10 mouse cellular contexts compared by ENCODE assay signal in the genomic region with DNA sequence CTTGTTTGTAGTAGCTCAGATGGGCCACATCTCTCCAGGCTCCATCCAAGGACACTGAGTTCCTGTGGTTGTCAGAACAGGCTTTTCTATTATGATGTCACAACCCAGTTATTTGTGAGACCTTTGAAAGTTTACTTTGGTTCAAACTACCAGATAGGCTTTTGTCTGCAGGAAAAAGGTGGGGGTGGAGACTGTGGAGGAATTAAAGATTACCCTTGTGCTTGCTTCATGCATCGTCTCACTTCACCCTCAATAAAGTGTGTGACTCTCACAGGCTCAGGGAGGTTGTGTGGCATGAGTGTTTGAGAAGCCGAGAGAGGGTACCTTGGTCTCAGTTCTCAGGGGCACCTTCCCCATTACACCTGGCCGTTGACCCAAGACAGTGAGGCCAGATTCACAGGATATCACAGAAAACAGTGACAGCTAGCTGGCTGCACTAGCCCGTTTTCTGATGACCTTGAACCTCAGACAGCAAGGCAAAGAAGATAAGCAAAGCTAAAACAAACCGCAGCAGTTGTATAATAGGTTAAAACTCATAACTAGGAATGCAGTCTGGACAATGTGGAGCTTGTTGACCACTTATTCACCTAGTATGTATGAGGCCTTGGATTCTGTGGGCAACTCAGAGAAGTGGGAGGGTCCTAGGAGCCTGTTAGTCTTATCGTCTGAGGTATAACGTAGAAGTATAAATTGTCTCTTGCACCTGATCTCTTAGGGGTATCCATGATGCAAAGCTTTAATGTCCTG.
A peak's percentile ranks its signal among the peaks of the same experiment; 100 is the strongest.
DNase-seq lines count a peak whose midpoint lies in the region; ATAC-seq lines count a peak whose summit lies in the region.
"Had no signal": no experiment of that assay in that cellular context is flagged by ENCODE, and none has a peak within 500 bp of the region (broad histone marks: within the 10 kb centered on the region; RNA-seq: fewer than 3 reads in every experiment).

No protein-coding gene starts in this region.

- no peak for DNase-seq in heart, postnatal 14 days
- peak; percentile 78 for DNase-seq in Muller cell, postnatal 12 days (ENCODE audit: inconsistent ontology term)
- no peak for DNase-seq in limb, embryonic 10.5 days (ENCODE audit: low spot score)
- no peak for DNase-seq in left cerebral cortex, postnatal 14 days (ENCODE audit: low spot score in 2 of 2)
- no peak for DNase-seq in cerebellum, postnatal 14 days
- DNase-seq: layer of hippocampus, postnatal 36 days; thymus, adult 2 months had no signal

- peaks cover 31% of the 10 kb centered on the region for H3K4me1 ChIP-seq in heart, embryonic 12.5 days (replicated peaks)
- H3K4me1 ChIP-seq in heart, embryonic 16.5 days (ENCODE audit: control insufficient read depth, insufficient read depth, low read length): peaks cover 11% of the 10 kb centered on the region
- H3K4me1 ChIP-seq in limb, embryonic 10.5 days: peaks cover 17% of the 10 kb centered on the region
- H3K4me1 ChIP-seq in midbrain, embryonic 13.5 days (replicated peaks): 0 out of 2 replicates have a peak, but pooled peaks cover 12% of the 10 kb centered on the region

- H3K27ac ChIP-seq in heart, embryonic 12.5 days (ENCODE audit: poor library complexity, severe bottlenecking): peak overlapping the region; percentile 80
- H3K27ac ChIP-seq in heart, embryonic 16.5 days (ENCODE audit: low read length): peak overlapping the region; percentile 80
- peak overlapping the region; percentile 42; the same call in 1 of the 2 replicates for H3K27ac ChIP-seq in limb, embryonic 10.5 days
- no peak overlapping the region for H3K27ac ChIP-seq in midbrain, embryonic 13.5 days

- H3K9ac ChIP-seq in heart, embryonic 12.5 days: no peak overlapping the region
- no peak overlapping the region for H3K9ac ChIP-seq in heart, embryonic 16.5 days (ENCODE audit: low read length)
- no peak overlapping the region for H3K9ac ChIP-seq in midbrain, embryonic 13.5 days (replicated peaks)

- no peak overlapping the region for H3K4me2 ChIP-seq in heart, embryonic 12.5 days
- H3K4me2 ChIP-seq in heart, embryonic 16.5 days (ENCODE audit: low read depth, low read length): no peak overlapping the region
- no peak overlapping the region for H3K4me2 ChIP-seq in midbrain, embryonic 13.5 days (replicated peaks)

- H3K4me3 ChIP-seq in heart, embryonic 12.5 days: no peak overlapping the region
- no peak overlapping the region for H3K4me3 ChIP-seq in heart, embryonic 16.5 days (ENCODE audit: low read length)
- H3K4me3 ChIP-seq in limb, embryonic 10.5 days: no peak overlapping the region
- H3K4me3 ChIP-seq in midbrain, embryonic 13.5 days (replicated peaks): no peak overlapping the region

- ATAC-seq in heart, embryonic 12.5 days (ENCODE audit: insufficient number of reproducible peaks, low FRiP score): no peak; the same call in 1 of the 2 replicates
- no peak for ATAC-seq in heart, embryonic 16.5 days (replicated peaks; ENCODE audit: extremely low read depth, insufficient read depth, low FRiP score)
- ATAC-seq in midbrain, embryonic 13.5 days: no peak

- H3K9me3 ChIP-seq in heart, embryonic 12.5 days (replicated peaks): no peaks in the 10 kb centered on the region
- no peaks in the 10 kb centered on the region for H3K9me3 ChIP-seq in heart, embryonic 16.5 days (replicated peaks; ENCODE audit: control insufficient read depth, low read length)
- no peaks in the 10 kb centered on the region for H3K9me3 ChIP-seq in limb, embryonic 10.5 days (replicated peaks)
- no peaks in the 10 kb centered on the region for H3K9me3 ChIP-seq in midbrain, embryonic 13.5 days

- intact Hi-C loops in heart, postnatal 14 days (cut with DNase I): no loop called here
- intact Hi-C loops in left cerebral cortex, postnatal 14 days (cut with DNase I): no loop called here

- 38% methylated on average over 7 of the region's 7 CpGs for WGBS in heart, embryonic 12.5 days
- WGBS in heart, embryonic 16.5 days: 40% methylated on average over 7 of the region's 7 CpGs
- 87% methylated on average over 7 of the region's 7 CpGs for WGBS in limb, embryonic 10.5 days
- WGBS in midbrain, embryonic 13.5 days: 71% methylated on average over 7 of the region's 7 CpGs

- H3K27me3 ChIP-seq in heart, embryonic 12.5 days (replicated peaks): no peaks in the 10 kb centered on the region
- no peaks in the 10 kb centered on the region for H3K27me3 ChIP-seq in heart, embryonic 16.5 days (ENCODE audit: control insufficient read depth, insufficient read depth, low read length)
- no peaks in the 10 kb centered on the region for H3K27me3 ChIP-seq in limb, embryonic 10.5 days (ENCODE audit: low read depth, poor library complexity, severe bottlenecking)
- no peaks in the 10 kb centered on the region for H3K27me3 ChIP-seq in midbrain, embryonic 13.5 days

- H3K36me3 ChIP-seq in heart, embryonic 12.5 days: no peaks in the 10 kb centered on the region
- no peaks in the 10 kb centered on the region for H3K36me3 ChIP-seq in heart, embryonic 16.5 days (ENCODE audit: control insufficient read depth, insufficient read depth)
- H3K36me3 ChIP-seq in limb, embryonic 10.5 days: no peaks in the 10 kb centered on the region
- H3K36me3 ChIP-seq in midbrain, embryonic 13.5 days: no peaks in the 10 kb centered on the region
